ENCODE assay signal across 10 mouse cellular contexts in the genomic region with DNA sequence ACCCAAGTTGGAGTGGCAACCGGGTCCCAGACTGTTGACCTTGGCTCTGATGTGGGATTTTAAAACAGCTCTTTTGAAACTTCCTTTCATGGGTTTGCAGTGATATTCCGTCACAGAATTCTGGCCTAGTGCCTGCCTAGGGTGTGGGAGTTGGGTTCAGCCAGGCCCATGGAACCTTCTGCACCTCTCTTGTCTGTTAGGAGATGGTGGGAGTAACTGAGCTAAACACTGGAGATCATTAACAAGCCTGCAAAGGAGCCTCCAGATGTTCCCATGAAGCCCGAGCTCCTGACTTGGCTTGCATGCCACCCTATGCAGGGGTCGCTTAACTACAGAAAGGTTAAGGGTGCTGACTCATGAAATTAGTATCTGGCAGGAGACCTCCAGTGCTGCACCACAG.
A peak's percentile ranks its signal among the peaks of the same experiment; 100 is the strongest.
DNase-seq lines count a peak whose midpoint lies in the region; ATAC-seq and TF ChIP-seq lines count a peak whose summit lies in the region.
"Had no signal": no experiment of that assay in that cellular context is flagged by ENCODE, and none has a peak within 500 bp of the region (broad histone marks: within the 10 kb centered on the region; RNA-seq: fewer than 3 reads in every experiment).

No protein-coding gene starts in this region.

- no peak for TF ChIP-seq CTCF in liver, postnatal 0 days (IDR thresholded peaks at IDR 0.05; ENCODE audit: low read depth)
- no peak for TF ChIP-seq CTCF in stomach, postnatal 0 days (IDR thresholded peaks at IDR 0.05; ENCODE audit: low read depth)

- no peaks in the 10 kb centered on the region for H3K36me3 ChIP-seq in limb, embryonic 15.5 days
- H3K36me3 ChIP-seq in limb, embryonic 10.5 days, result no peaks in the 10 kb centered on the region
- H3K36me3 ChIP-seq in liver, postnatal 0 days (replicated peaks; ENCODE audit: insufficient read depth, low read length), result no peaks in the 10 kb centered on the region
- H3K36me3 ChIP-seq in forebrain, embryonic 13.5 days (ENCODE audit: poor library complexity, severe bottlenecking), result no peaks in the 10 kb centered on the region
- H3K36me3 ChIP-seq in stomach, postnatal 0 days (ENCODE audit: control insufficient read depth, insufficient read depth, low read length), result no peaks in the 10 kb centered on the region

- no peak overlapping the region for H3K4me3 ChIP-seq in limb, embryonic 15.5 days
- H3K4me3 ChIP-seq in limb, embryonic 10.5 days, result no peak overlapping the region
- no peak overlapping the region for H3K4me3 ChIP-seq in liver, postnatal 0 days (ENCODE audit: low read depth, low read length)
- no peak overlapping the region for H3K4me3 ChIP-seq in forebrain, embryonic 13.5 days
- no peak overlapping the region for H3K4me3 ChIP-seq in stomach, postnatal 0 days (ENCODE audit: low read depth, low read length)
- H3K4me3 ChIP-seq: myocyte had no signal

- peak overlapping the region; percentile 54; the same call in 1 of the 2 replicates for H3K27ac ChIP-seq in limb, embryonic 15.5 days
- no peak overlapping the region for H3K27ac ChIP-seq in limb, embryonic 10.5 days
- 0 out of 2 replicates have a peak overlapping the region, but pooled peaks have one; percentile 36 for H3K27ac ChIP-seq in liver, postnatal 0 days (ENCODE audit: low read depth)
- no peak overlapping the region for H3K27ac ChIP-seq in forebrain, embryonic 13.5 days
- H3K27ac ChIP-seq in stomach, postnatal 0 days (replicated peaks), result no peak overlapping the region

- H3K27me3 ChIP-seq in limb, embryonic 15.5 days, result no peaks in the 10 kb centered on the region
- no peaks in the 10 kb centered on the region for H3K27me3 ChIP-seq in limb, embryonic 10.5 days (ENCODE audit: low read depth, poor library complexity, severe bottlenecking)
- no peaks in the 10 kb centered on the region for H3K27me3 ChIP-seq in liver, postnatal 0 days (ENCODE audit: insufficient read depth, low read length)
- no peaks in the 10 kb centered on the region for H3K27me3 ChIP-seq in forebrain, embryonic 13.5 days
- no peaks in the 10 kb centered on the region for H3K27me3 ChIP-seq in stomach, postnatal 0 days (ENCODE audit: control insufficient read depth, insufficient read depth, low read length)

- ATAC-seq in limb, embryonic 15.5 days (ENCODE audit: insufficient number of reproducible peaks, low FRiP score, low TSS enrichment, low read depth), result no peak
- ATAC-seq in liver, postnatal 0 days, result peak; percentile 74
- no peak for ATAC-seq in forebrain, embryonic 13.5 days
- ATAC-seq in stomach, postnatal 0 days (ENCODE audit: low FRiP score, low TSS enrichment), result no peak

- H3K4me1 ChIP-seq in limb, embryonic 15.5 days, result peaks cover 4% of the 10 kb centered on the region; the same call in 1 of the 2 replicates
- H3K4me1 ChIP-seq in limb, embryonic 10.5 days, result peaks cover 12% of the 10 kb centered on the region
- peaks cover 13% of the 10 kb centered on the region for H3K4me1 ChIP-seq in liver, postnatal 0 days (ENCODE audit: insufficient read depth)
- no peaks in the 10 kb centered on the region for H3K4me1 ChIP-seq in forebrain, embryonic 13.5 days
- H3K4me1 ChIP-seq in stomach, postnatal 0 days (replicated peaks; ENCODE audit: control insufficient read depth, insufficient read depth), result no peaks in the 10 kb centered on the region

- TF ChIP-seq EP300 in liver, postnatal 0 days (IDR thresholded peaks at IDR 0.05; ENCODE audit: low read depth), result no peak
- TF ChIP-seq EP300 in stomach, postnatal 0 days (optimal IDR thresholded peaks at IDR 0.05), result no peak

- no peak overlapping the region for H3K9ac ChIP-seq in limb, embryonic 15.5 days
- no peak overlapping the region for H3K9ac ChIP-seq in liver, postnatal 0 days (replicated peaks)
- no peak overlapping the region for H3K9ac ChIP-seq in forebrain, embryonic 13.5 days
- no peak overlapping the region for H3K9ac ChIP-seq in stomach, postnatal 0 days (ENCODE audit: low read length)

- H3K4me2 ChIP-seq in limb, embryonic 15.5 days, result no peak overlapping the region
- no peak overlapping the region for H3K4me2 ChIP-seq in liver, postnatal 0 days (ENCODE audit: low read depth, low read length)
- no peak overlapping the region for H3K4me2 ChIP-seq in forebrain, embryonic 13.5 days
- H3K4me2 ChIP-seq in stomach, postnatal 0 days (replicated peaks; ENCODE audit: low read depth), result no peak overlapping the region

- intact Hi-C loops in heart, postnatal 10 days (cut with DNase I), result no loop called here

- no peaks in the 10 kb centered on the region for H3K9me3 ChIP-seq in limb, embryonic 15.5 days
- H3K9me3 ChIP-seq in limb, embryonic 10.5 days (replicated peaks), result no peaks in the 10 kb centered on the region
- H3K9me3 ChIP-seq in liver, postnatal 0 days (ENCODE audit: low read length), result no peaks in the 10 kb centered on the region
- no peaks in the 10 kb centered on the region for H3K9me3 ChIP-seq in forebrain, embryonic 13.5 days (replicated peaks)
- no peaks in the 10 kb centered on the region for H3K9me3 ChIP-seq in stomach, postnatal 0 days (ENCODE audit: control insufficient read depth, low read length)

- DNase-seq in limb, embryonic 10.5 days (ENCODE audit: low spot score), result no peak
- DNase-seq in heart, postnatal 10 days, result peak; percentile 56 to 61
- peak; percentile 49 for DNase-seq in liver, postnatal 0 days
- DNase-seq in testis, postnatal 10 days (ENCODE audit: low spot score), result peak; percentile 84
- DNase-seq in thymus, postnatal 10 days (ENCODE audit: low spot score in 2 of 2), result no peak
- no peak for DNase-seq in stomach, postnatal 0 days (ENCODE audit: low spot score)
- DNase-seq: right cerebral cortex, postnatal 4 days had no signal

- WGBS in limb, embryonic 15.5 days, result 62% methylated on average over 4 of the region's 4 CpGs
- 82% methylated on average over 4 of the region's 4 CpGs for WGBS in limb, embryonic 10.5 days
- 41% methylated on average over 4 of the region's 4 CpGs for WGBS in liver, postnatal 0 days (ENCODE audit: insufficient replicate concordance)
- 87% methylated on average over 4 of the region's 4 CpGs for WGBS in forebrain, embryonic 13.5 days
- 54% methylated on average over 4 of the region's 4 CpGs for WGBS in stomach, postnatal 0 days

Comparison
In these comparisons a context has a peak if more than half of its experiments do, and no peak if none do; other contexts are left out.
1. H3K27ac ChIP-seq: peak in limb, embryonic 15.5 days (single experiment) and liver, postnatal 0 days (single experiment); none in limb, embryonic 10.5 days (single experiment), forebrain, embryonic 13.5 days (single experiment) and stomach, postnatal 0 days (single experiment).
2. DNase-seq: peak in heart, postnatal 10 days (2 of 2), liver, postnatal 0 days (single experiment) and testis, postnatal 10 days (single experiment); none in limb, embryonic 10.5 days (single experiment), thymus, postnatal 10 days (0 of 2) and stomach, postnatal 0 days (single experiment).